Mouse (Mus musculus) neural tube, embryonic 14.5 days (tissue): ENCODE data around the gene Nip7. TPM values are rescaled to one million over a fixed set of nuclear protein-coding genes. Genes with fewer than 3 reads are reported as not detected.

Experiments used
- ATAC-seq: fragments of 200-750 bp; cut with Nextera tagmentation; 2 replicates; pipeline ENCODE4 v1.8.0; 2017; ENCODE audit warnings: low read depth, mild to moderate bottlenecking, moderate TSS enrichment, moderate library complexity
- H3K27ac ChIP-seq: fragments of 300-500 bp; sonication (generic); 2 replicates; pipeline ENCODE4 v1.5.1; 2014; ENCODE audit warnings: low read depth, mild to moderate bottlenecking, control low read depth, low read length, moderate library complexity, mixed read lengths
- H3K27me3 ChIP-seq: fragments of 300-500 bp; sonication (generic); 2 replicates; pipeline ENCODE4 v1.6.1; 2014; ENCODE audit warnings: low read length; ENCODE audit not compliant: control insufficient read depth, insufficient read depth
- H3K36me3 ChIP-seq: fragments of 300-500 bp; sonication (generic); 2 replicates; pipeline ENCODE4 v1.6.1; 2014; ENCODE audit warnings: low read length, mixed read lengths; ENCODE audit not compliant: control insufficient read depth, insufficient read depth
- H3K4me1 ChIP-seq: fragments of 300-500 bp; sonication (generic); 2 replicates; pipeline ENCODE4 v1.6.1; 2014; ENCODE audit warnings: low read length; ENCODE audit not compliant: control insufficient read depth, insufficient read depth
- H3K4me2 ChIP-seq: fragments of 300-500 bp; sonication (generic); 2 replicates; pipeline ENCODE4 v1.6.1; 2014; ENCODE audit warnings: mild to moderate bottlenecking, low read depth, low read length, control low read depth
- H3K4me3 ChIP-seq: fragments of 300-500 bp; sonication (generic); 2 replicates; pipeline ENCODE4 v1.5.1; 2014; ENCODE audit warnings: low read depth, low read length, control low read depth, mixed read lengths
- H3K9ac ChIP-seq: fragments of 300-500 bp; sonication (generic); replicated peaks from 2 replicates; pipeline ENCODE4 v1.6.1; 2014; ENCODE audit warnings: low read depth, mild to moderate bottlenecking, control low read depth, low read length, mixed read lengths
- H3K9me3 ChIP-seq: fragments of 300-500 bp; sonication (generic); 2 replicates; pipeline ENCODE4 v1.6.1; 2016; ENCODE audit warnings: low read length; ENCODE audit not compliant: control insufficient read depth
- WGBS: fragments of 180-500 bp; shearing (Covaris S2); extraction: QIAGEN DNeasy Blood & Tissue Kit; methylation state at CpG from one replicate; pipeline ENCODE4 v1.1.7; 2014; 5-methylcytosine and 5-hydroxymethylcytosine counted together
- microRNA-seq: library from miRNA; unstranded; fragments of <30 nt; microRNA quantifications from one replicate; pipeline ENCODE4, GENCODE M21; 2016
- polyA plus RNA-seq: library from polyadenylated mRNA; unstranded; fragments of >200 nt; fragmentation: Nextera tagmentation; extraction: Ambion mirVana; gene quantifications from 2 replicates; pipeline ENCODE4 v1.2.1, GENCODE M21; 2014

The Nip7 gene
- polyA plus RNA-seq, 1 experiment from 2014 or later = 65.5 TPM

DNA sequence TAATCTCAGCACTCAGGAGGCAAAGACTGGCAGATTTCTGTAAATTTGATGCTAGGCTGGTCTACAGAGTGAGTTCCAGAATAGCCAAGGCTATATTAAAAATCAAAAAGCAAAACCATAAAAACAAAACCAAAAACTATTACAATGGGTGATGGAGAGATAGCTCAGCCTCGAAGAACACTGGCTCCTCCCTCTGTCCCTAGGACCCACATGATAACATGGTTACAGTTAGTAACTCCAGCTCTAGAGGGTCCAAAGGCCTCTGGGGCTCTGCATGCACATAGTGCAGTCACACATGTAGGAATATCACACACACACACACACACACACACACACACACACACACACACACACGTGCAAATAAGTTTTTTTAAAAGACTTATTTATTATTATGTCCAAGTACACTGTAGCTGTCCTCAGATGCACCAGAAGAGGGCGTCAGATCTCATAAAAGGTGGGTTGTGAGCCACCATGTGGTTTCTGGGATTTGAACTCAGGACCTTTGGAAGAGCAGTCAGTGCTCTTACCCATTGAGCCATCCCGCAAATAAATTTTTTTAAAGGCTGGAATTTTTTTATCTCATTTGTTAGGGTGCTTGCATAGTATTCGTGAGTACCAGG is 53.2 kb downstream of the Nip7 start:
- Histone ChIP-seq H3K4me2 (no peak overlapping the region), H3K9me3 (no peaks in the 10 kb centered on the region), H3K9ac (no peak overlapping the region), H3K4me3 (no peak overlapping the region), H3K4me1 (no peaks in the 10 kb centered on the region), H3K27me3 (no peaks in the 10 kb centered on the region), H3K27ac (no peak overlapping the region), H3K36me3 (no peaks in the 10 kb centered on the region)
- 85% methylated on average over 5 of the region's 5 CpGs for WGBS
- no peak for ATAC-seq

Small RNA genes lying within 50 kb of the gene (microRNA-seq; reads per million reads assigned to microRNA genes)
- gene Mir7075 = 1.4 reads per million

Other genes starting within 250 kb of the Nip7 start
- gene Has3, start 186.6 kb upstream of the Nip7 start, polyA plus RNA-seq = 1.4 and 2.0 TPM in 2 replicates
- 42.7 and 45.2 TPM in 2 replicates for gene Utp4, start 163.2 kb upstream of the Nip7 start, polyA plus RNA-seq
- gene Sntb2, start 121.1 kb upstream of the Nip7 start, polyA plus RNA-seq = 5.3 and 5.7 TPM in 2 replicates
- gene Vps4a, start 25.7 kb upstream of the Nip7 start, polyA plus RNA-seq = 155 and 162 TPM in 2 replicates
- 36.5 and 36.8 TPM in 2 replicates for gene Pdf, start 8.3 kb upstream of the Nip7 start, polyA plus RNA-seq
- 39.9 and 46.6 TPM in 2 replicates for gene Cog8, start 188 bp upstream of the Nip7 start, polyA plus RNA-seq
- gene Tmed6, start 8.8 kb downstream of the Nip7 start, polyA plus RNA-seq = not detected in 2 replicates
- 19.2 and 20.7 TPM in 2 replicates for gene Terf2, start 39.7 kb downstream of the Nip7 start, polyA plus RNA-seq
- 113 and 123 TPM in 2 replicates for gene Cyb5b, start 93.8 kb downstream of the Nip7 start, polyA plus RNA-seq
- gene Nfat5, start 236.6 kb downstream of the Nip7 start, polyA plus RNA-seq = 15.7 and 16.7 TPM in 2 replicates